Mouse (Mus musculus) kidney, postnatal 14 days (tissue): ENCODE data around the gene 4933430I17Rik.
"Not testable (repeated sequence)": the region's sequence is repeated elsewhere in the genome, so short reads cannot be mapped to it uniquely, and the experiment has no call there.

Source experiments
- DNase-seq: peaks from one replicate; pipeline ENCODE4 v3.0.0; 2022; ENCODE audit warnings: mixed read lengths

Gene 4933430I17Rik

GRCm38 (mm10) chr4:62557436-62557835 is 32.3 kb downstream of the 4933430I17Rik start:
- DNase-seq, result no peak

GRCm38 (mm10) chr4:62559797-62560329 is 34.7 kb downstream of the 4933430I17Rik start, which contains the start of gene Rgs3:
TSS of gene Rgs3 (plus strand) at chr4:62559847.
- no peak for DNase-seq

- peak; percentile 87 for DNase-seq
Observed at GRCm38 (mm10) chr4:62560963-62561629, 35.9 kb downstream of the 4933430I17Rik start.

- no peak for DNase-seq
Observed at GRCm38 (mm10) chr4:62561630-62562001, 36.4 kb downstream of the 4933430I17Rik start.

DNA sequence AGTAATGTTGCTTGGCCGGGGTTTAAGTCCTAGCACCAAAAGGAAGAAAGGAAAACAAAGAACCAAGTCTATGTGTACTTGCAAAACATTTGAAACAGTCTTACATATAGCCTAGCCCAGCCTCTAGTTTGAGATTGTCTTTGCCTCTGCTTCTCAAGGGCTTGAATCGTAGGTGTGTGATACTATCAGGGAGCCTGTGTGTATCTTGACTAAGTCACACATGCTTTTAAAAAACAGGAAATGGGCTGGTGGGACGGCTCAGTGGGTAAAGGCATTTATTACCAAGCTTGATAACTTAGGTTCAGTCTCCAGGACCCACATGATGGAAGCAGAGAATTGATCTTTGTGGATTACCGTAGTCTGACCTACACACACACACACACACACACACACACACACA is 36.8 kb downstream of the 4933430I17Rik start:
- DNase-seq, result no peak

GRCm38 (mm10) chr4:62566530-62566929 is 41.4 kb downstream of the 4933430I17Rik start:
- DNase-seq, result no peak

GRCm38 (mm10) chr4:62567696-62568095 is 42.5 kb downstream of the 4933430I17Rik start:
- DNase-seq, result no peak

DNA sequence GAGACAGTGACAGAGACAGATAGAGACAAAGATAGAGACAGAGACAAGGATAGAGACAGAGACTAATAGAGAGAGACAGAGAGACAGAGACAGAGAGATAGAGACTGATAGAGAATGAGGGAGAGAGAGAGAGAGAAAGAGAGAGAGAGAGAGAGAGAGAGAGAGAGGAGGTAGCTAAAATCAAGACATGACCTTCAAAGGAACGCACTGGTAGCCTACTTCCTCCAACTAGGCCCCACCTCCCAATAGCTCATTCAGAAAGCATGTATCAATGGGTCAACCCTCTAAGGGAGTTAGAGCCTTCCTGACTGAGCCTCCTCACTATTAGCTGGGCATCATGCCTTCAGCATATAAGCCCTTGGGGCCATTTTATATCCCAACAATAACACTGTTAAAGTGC is 43.2 kb downstream of the 4933430I17Rik start:
- DNase-seq, result no peak

DNA sequence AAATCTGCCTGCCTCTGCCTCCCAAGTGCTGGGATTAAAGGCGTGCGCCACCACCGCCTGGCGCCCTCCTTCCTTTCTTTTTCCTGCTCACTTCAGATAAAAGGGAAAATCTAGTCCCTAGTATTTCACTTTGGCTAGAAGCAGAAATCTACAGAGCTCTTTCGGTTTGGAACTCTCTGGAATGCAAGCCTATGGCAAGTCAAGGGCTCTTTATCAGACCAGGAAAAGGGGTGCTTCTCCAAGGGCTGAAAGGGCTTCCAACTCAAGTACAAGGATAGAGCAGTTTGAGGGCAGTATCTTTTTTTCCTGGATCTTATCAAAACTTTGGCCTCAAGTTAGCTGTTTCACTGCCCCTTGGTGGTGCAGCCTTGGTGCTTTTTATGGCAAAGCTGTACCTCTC is 44.4 kb downstream of the 4933430I17Rik start:
- no peak for DNase-seq

GRCm38 (mm10) chr4:62570029-62570428 is 44.9 kb downstream of the 4933430I17Rik start:
- DNase-seq, result no peak

- peak; percentile 24 for DNase-seq
Observed at GRCm38 (mm10) chr4:62582365-62583264, 57.4 kb downstream of the 4933430I17Rik start.

- peak; percentile 76 for DNase-seq
Observed at GRCm38 (mm10) chr4:62583265-62584092, 58.3 kb downstream of the 4933430I17Rik start.

- no peak for DNase-seq
Observed at GRCm38 (mm10) chr4:62587067-62587466, 61.9 kb downstream of the 4933430I17Rik start.

- DNase-seq, result no peak
Observed at GRCm38 (mm10) chr4:62590878-62591277, 65.7 kb downstream of the 4933430I17Rik start.

GRCm38 (mm10) chr4:62591326-62591725 is 66.2 kb downstream of the 4933430I17Rik start:
- DNase-seq, result peak; percentile 59

GRCm38 (mm10) chr4:62593546-62594240 is 68.5 kb downstream of the 4933430I17Rik start:
- DNase-seq, result not testable (repeated sequence)

GRCm38 (mm10) chr4:62594442-62594841 is 69.3 kb downstream of the 4933430I17Rik start:
- DNase-seq, result no peak

GRCm38 (mm10) chr4:62596051-62596450 is 70.9 kb downstream of the 4933430I17Rik start:
- peak; percentile 66 for DNase-seq
